Mouse (Mus musculus) ES-E14 (cell line): Measurements from ENCODE around the gene Car8. TPM values are rescaled to one million over a fixed set of nuclear protein-coding genes. Genes with fewer than 3 reads are reported as not detected.

Experiments used
- DNase-seq: peaks from one replicate; pipeline ENCODE4 v3.0.0-alpha.2; 2013; ENCODE audit warnings: low read depth, low spot score
- H3K27ac ChIP-seq: 2 replicates; pipeline ENCODE4 v1.5.1; 2012; ENCODE audit warnings: low read depth, mild to moderate bottlenecking, low read length, moderate library complexity, mixed read lengths; ENCODE audit not compliant: poor library complexity, insufficient read depth, severe bottlenecking
- H3K36me3 ChIP-seq: 2 replicates; pipeline ENCODE4 v1.6.1; 2012; ENCODE audit warnings: mild to moderate bottlenecking, low read length, moderate library complexity, mixed read lengths; ENCODE audit not compliant: control insufficient read depth, poor library complexity, insufficient read depth, severe bottlenecking
- H3K4me1 ChIP-seq, 2 experiments: fragments of 150-350 bp in 1 of 2; sonication (generic) in 1 of 2; 2 replicates each; pipeline ENCODE4 v1.6.1; 2012; ENCODE audit warnings: low read length in 2 of 2, mild to moderate bottlenecking in 1 of 2, mixed read lengths in 1 of 2; ENCODE audit not compliant: control insufficient read depth in 2 of 2, insufficient read depth in 2 of 2, poor library complexity in 1 of 2
- H3K4me3 ChIP-seq, 2 experiments: fragments of 150-350 bp in 1 of 2; sonication (generic) in 1 of 2; 2 replicates each; pipeline ENCODE4 v1.5.1; 2012; ENCODE audit warnings: low read length in 2 of 2, low read depth in 1 of 2, mild to moderate bottlenecking in 1 of 2, mixed read lengths in 1 of 2; ENCODE audit not compliant: insufficient read depth in 1 of 2, poor library complexity in 1 of 2, severe bottlenecking in 1 of 2
- H3K9ac ChIP-seq: 2 replicates; pipeline ENCODE4 v1.6.1; 2012; ENCODE audit warnings: low read depth, mild to moderate bottlenecking, low read length, mixed read lengths; ENCODE audit not compliant: poor library complexity, insufficient read depth, severe bottlenecking
- H3K9me3 ChIP-seq: fragments of 150-350 bp; sonication (generic); 2 replicates; pipeline ENCODE4 v1.6.1; 2012; ENCODE audit warnings: low read depth, mild to moderate bottlenecking, low read length; ENCODE audit not compliant: control insufficient read depth, insufficient read depth
- CHD2 ChIP-seq: IDR thresholded peaks from 2 replicates; pipeline ENCODE4 v1.6.1; 2014; ENCODE audit warnings: mild to moderate bottlenecking, low read depth, low read length, inconsistent platforms
- HCFC1 ChIP-seq: IDR thresholded peaks from 2 replicates; pipeline ENCODE4 v1.6.1; 2012; ENCODE audit warnings: low read length, inconsistent platforms, borderline replicate concordance; ENCODE audit not compliant: insufficient read depth
- MAFK ChIP-seq: IDR thresholded peaks from 2 replicates; pipeline ENCODE4 v1.6.1; 2014; ENCODE audit warnings: mild to moderate bottlenecking, low read depth, low read length, inconsistent platforms; ENCODE audit not compliant: insufficient read depth
- ZC3H11A ChIP-seq: IDR thresholded peaks from 2 replicates; pipeline ENCODE4 v1.6.1; 2012; ENCODE audit warnings: low read depth, mild to moderate bottlenecking, inconsistent platforms, low read length, borderline replicate concordance
- ZNF384 ChIP-seq: IDR thresholded peaks from 2 replicates; pipeline ENCODE4 v1.6.1; 2012; ENCODE audit warnings: low read depth, low read length, inconsistent platforms
- in situ Hi-C, 2 experiments: fragments of 600-800 bp; cut with MboI; formaldehyde crosslinking; loops; one replicate each; pipeline ENCODE4 v1.15.1; 2025; ENCODE audit warnings: low sequenced_read_pairs in 2 of 2, inconsistent platforms in 1 of 2; ENCODE audit not compliant: unreplicated experiment in 2 of 2
- total RNA-seq: library from RNA; depleted of rRNA; stranded (reverse); fragments of 300-350 nt; gene quantifications from 2 replicates; pipeline ENCODE4 v1.2.3, GENCODE M21; 2012

Car8 gene
- total RNA-seq, 1 experiment = 0.67 TPM

DNA sequence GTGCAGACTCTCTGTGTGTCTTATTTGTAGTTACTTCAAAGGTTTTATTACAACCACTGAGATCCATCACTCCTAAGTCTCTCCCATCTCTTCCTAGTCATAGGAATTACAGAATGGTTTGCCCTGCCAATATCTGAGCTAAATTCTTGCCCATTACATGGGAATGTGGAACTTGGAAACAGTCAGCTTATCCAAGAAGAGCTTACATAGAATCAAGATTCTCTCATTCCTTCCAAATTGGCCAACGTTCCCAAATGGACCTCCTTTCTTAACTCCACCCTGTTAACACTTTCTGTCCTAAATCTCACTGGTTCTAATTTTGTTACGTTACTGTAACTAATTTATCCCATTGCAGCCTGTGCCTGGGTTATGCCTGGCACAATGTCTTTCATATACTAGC is 25.2 kb downstream of the Car8 start:
- Histone ChIP-seq H3K36me3 (no peaks in the 10 kb centered on the region), H3K27ac (no peak overlapping the region), H3K4me3 (no peak overlapping the region), H3K9me3 (no peaks in the 10 kb centered on the region), H3K9ac (no peak overlapping the region), H3K4me1 (peaks cover 4 to 7% of the 10 kb centered on the region in 2 experiments; a peak in 2 of 4 replicates)
- in situ Hi-C loops = no loop called here
- TF ChIP-seq CHD2 = no peak
- no peak for TF ChIP-seq ZC3H11A
- no peak for TF ChIP-seq ZNF384
- TF ChIP-seq HCFC1 = no peak
- no peak for DNase-seq

DNA sequence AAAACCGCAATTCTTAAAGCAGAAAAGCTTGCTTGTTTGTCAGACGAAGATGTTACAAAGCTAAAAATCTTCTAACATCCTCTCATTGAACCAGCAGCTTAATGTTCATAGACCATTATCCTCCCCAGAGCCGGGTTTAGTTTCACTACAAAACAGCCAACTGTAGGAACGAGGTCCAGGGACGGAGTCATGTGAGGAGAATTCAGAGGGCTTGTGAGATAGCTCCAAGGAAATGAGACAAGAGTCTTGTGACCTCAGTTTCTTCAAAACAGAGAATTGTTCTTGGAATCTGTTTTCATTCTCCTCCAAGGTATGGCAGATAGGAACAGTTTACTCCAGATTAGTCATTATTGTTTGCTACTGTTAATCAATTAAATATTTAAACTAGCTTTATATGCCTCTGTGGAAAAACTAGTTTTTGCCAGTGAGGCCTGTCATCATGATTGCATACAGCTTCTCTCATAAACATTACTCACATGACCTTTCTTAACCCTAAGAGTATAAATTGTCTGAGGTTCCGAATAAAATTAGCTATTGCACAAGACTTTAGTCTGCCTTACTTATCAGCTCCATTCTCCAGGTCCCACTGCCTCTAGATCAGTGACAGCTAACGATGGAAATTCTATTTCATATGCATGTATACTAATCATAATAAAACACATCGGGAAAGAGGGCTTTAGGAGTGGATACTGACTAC is 25.8 kb downstream of the Car8 start:
- Histone ChIP-seq H3K9me3 (no peaks in the 10 kb centered on the region), H3K9ac (no peak overlapping the region), H3K27ac (no peak overlapping the region), H3K4me3 (no peak overlapping the region), H3K36me3 (no peaks in the 10 kb centered on the region), H3K4me1 (peaks cover 4 to 7% of the 10 kb centered on the region in 2 experiments; a peak in 2 of 4 replicates)
- in situ Hi-C loops = no loop called here
- no peak for DNase-seq
- TF ChIP-seq ZC3H11A = no peak
- no peak for TF ChIP-seq HCFC1
- no peak for TF ChIP-seq ZNF384
- no peak for TF ChIP-seq CHD2
- no peak for TF ChIP-seq MAFK

DNA sequence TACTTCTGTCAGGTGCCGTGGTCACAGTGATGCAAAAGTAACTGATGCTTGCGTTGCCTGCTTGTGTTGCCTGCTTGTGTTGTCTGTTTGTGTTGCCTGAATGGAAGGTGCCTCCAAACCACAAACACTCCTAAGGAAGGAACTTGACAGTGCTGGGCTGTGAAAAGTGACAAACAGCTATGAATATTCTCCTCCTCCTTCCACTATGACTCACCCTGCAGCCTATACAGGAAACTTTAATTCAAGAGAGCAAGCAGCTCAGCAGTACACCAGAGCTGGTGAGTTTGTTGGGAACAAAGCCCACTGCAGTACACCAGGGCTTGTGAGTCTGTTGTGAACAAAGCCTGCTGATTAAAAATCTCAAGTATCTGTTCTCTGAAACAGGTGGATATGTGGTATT is 28.4 kb downstream of the Car8 start:
- Histone ChIP-seq H3K4me1 (no peaks in the 10 kb centered on the region), H3K4me3 (no peak overlapping the region), H3K27ac (no peak overlapping the region), H3K9ac (no peak overlapping the region), H3K36me3 (no peaks in the 10 kb centered on the region), H3K9me3 (no peaks in the 10 kb centered on the region)
- in situ Hi-C loops = no loop called here
- no peak for TF ChIP-seq MAFK
- no peak for TF ChIP-seq ZC3H11A
- no peak for TF ChIP-seq ZNF384
- TF ChIP-seq HCFC1 = no peak
- no peak for TF ChIP-seq CHD2
- DNase-seq = no peak

DNA sequence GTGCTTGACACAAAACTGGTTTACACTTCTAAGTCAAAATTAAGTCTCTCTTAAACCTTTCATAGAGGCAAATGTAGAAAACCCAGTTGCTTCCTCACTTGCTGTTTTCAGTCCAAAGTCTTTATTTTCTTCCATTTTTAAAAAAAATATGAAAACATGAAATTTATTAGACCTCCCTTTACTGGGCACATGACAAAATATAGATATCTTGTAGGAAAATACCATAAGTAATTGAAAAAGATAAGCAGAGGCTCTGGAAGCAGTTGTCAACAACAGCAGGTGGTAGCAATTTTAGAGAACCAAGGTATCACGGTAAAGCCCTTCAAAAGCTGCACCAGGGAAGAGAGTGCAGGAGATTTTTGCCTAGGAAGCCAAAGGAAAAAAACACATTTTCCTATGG is 30.9 kb downstream of the Car8 start:
- H3K36me3 ChIP-seq = no peaks in the 10 kb centered on the region
- DNase-seq = no peak
- no peaks in the 10 kb centered on the region for H3K9me3 ChIP-seq
- TF ChIP-seq ZNF384 (no peak), CHD2 (no peak), MAFK (no peak), ZC3H11A (no peak), HCFC1 (no peak)
- in situ Hi-C loops = no loop called here
- H3K27ac ChIP-seq = no peak overlapping the region
- H3K9ac ChIP-seq = no peak overlapping the region
- no peaks in the 10 kb centered on the region for H3K4me1 ChIP-seq
- no peak overlapping the region for H3K4me3 ChIP-seq
